Mouse (Mus musculus) liver, adult 2 months (tissue): ENCODE data around the gene Msh3.

Experiments used
- CTCF ChIP-seq: fragments of 200-500 bp; IDR thresholded peaks from 2 replicates; pipeline ENCODE4 v1.5.1; 2011; ENCODE audit warnings: low read depth, low read length, control low read depth
- POLR2A ChIP-seq: fragments of 200-500 bp; IDR thresholded peaks from 2 replicates; pipeline ENCODE4 v1.6.1; 2011; ENCODE audit warnings: low read length, control low read depth; ENCODE audit not compliant: insufficient read depth; ENCODE audit errors: extremely low read depth

DNA sequence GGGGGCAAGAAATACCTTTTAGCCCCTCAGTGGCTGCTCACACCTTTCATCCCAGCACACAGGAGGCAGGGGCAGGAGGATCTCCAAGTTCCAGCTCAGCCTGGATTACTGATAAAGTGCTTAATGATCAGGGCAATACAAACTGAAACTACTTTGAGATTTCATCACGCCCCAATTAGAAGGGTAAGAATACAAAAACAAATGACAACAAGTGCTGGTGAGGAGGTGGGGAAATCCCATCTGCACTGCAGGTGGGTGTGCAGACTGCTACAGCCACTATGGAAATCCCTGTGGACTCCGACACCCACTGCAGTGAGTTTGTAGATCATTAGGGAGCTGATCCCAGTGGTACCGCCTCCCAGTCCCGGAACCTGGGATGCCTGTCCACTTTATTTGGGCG lies 50.5 kb downstream of the Msh3 start:
- TF ChIP-seq POLR2A (no peak), CTCF (no peak)
